Mouse (Mus musculus) neural tube, postnatal 0 days (tissue): ENCODE measurements around the gene Irf6. TPM values are rescaled to one million over a fixed set of nuclear protein-coding genes. Genes with fewer than 3 reads are reported as not detected.

Experiments
- polyA plus RNA-seq: library from polyadenylated mRNA; unstranded; fragments of >200 nt; fragmentation: Nextera tagmentation; extraction: Ambion mirVana; gene quantifications from 2 replicates; pipeline ENCODE4 v1.2.1, GENCODE M21; 2015

Irf6 gene
- polyA plus RNA-seq, result 0.64 and 0.65 TPM in 2 replicates

GRCm38 (mm10) chr1:193152872-193153271 is at the start of gene Irf6:
Gene Irf6, plus strand, starts transcription at chr1:193153111.

GRCm38 (mm10) chr1:193129786-193130455 is 23.0 kb upstream of the Irf6 start, which contains the start of gene Diexf:
Gene Diexf, minus strand, starts transcription at chr1:193130272.

GRCm38 (mm10) chr1:193167746-193168145 is 14.8 kb downstream of the Irf6 start, which contains the start of gene A130010J15Rik:
Gene A130010J15Rik, plus strand, starts transcription at chr1:193168046.

GRCm38 (mm10) chr1:193201383-193201778 is 48.5 kb downstream of the Irf6 start, which contains the start of gene Traf3ip3:
Gene Traf3ip3, minus strand, starts transcription at chr1:193201703.

GRCm38 (mm10) chr1:193207503-193207902 is 54.6 kb downstream of the Irf6 start, which contains the start of gene Lamb3:
Gene Lamb3, plus strand, starts transcription at chr1:193207699.

Other genes starting within 250 kb of the Irf6 start
- gene Syt14, start 117.3 kb upstream of the Irf6 start, polyA plus RNA-seq, result 3.2 and 3.6 TPM in 2 replicates
- gene Diexf, start 22.8 kb upstream of the Irf6 start, polyA plus RNA-seq, result 3.4 and 6.2 TPM in 2 replicates
- gene A130010J15Rik, start 14.9 kb downstream of the Irf6 start, polyA plus RNA-seq, result 8.3 and 8.4 TPM in 2 replicates
- gene Traf3ip3, start 48.6 kb downstream of the Irf6 start, polyA plus RNA-seq, result 1.9 and 2.5 TPM in 2 replicates
- 0.18 and 0.29 TPM in 2 replicates for gene Lamb3, start 54.6 kb downstream of the Irf6 start, polyA plus RNA-seq
- 1.2 and 1.5 TPM in 2 replicates for gene Hsd11b1, start 111.0 kb downstream of the Irf6 start, polyA plus RNA-seq
- gene G0s2, start 120.1 kb downstream of the Irf6 start, polyA plus RNA-seq, result 13.9 and 16.1 TPM in 2 replicates
- gene Camk1g, start 217.2 kb downstream of the Irf6 start, polyA plus RNA-seq, result 43.3 and 49.5 TPM in 2 replicates